In the genomic region with DNA sequence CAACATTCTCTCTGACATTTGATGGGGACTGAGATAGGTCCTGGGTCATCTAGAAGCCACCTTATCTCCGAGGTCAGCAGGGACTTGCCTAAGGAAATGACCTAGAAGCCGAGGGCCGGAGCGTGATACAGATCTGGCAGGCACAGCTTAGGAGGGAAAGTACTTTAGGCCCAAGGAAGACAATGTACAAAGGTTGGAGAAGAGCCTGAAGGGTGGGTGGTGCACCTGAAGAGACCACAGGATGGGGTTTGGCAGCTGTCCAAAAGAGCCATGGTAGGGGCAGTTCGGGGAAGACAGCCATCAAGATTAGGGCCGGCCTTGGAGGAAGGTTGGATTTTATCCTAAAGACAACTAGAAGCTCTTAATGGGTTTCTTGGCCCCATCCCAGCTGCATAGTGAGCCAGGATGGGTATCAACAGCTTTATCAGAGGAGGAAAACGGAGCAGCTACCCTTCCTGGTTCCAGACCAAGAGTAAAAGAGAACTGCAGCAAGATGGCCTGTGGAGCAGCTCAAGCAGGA, we compare ENCODE assay signal across 11 mouse cellular contexts.
A peak's percentile ranks its signal among the peaks of the same experiment; 100 is the strongest.
DNase-seq lines count a peak whose midpoint lies in the region; ATAC-seq and TF ChIP-seq lines count a peak whose summit lies in the region.
"Had no signal": no experiment of that assay in that cellular context is flagged by ENCODE, and none has a peak within 500 bp of the region (broad histone marks: within the 10 kb centered on the region; RNA-seq: fewer than 3 reads in every experiment).

No protein-coding gene starts in this region.

- WGBS in midbrain, embryonic 10.5 days = 86% methylated on average over 7 of the region's 7 CpGs
- 91% methylated on average over 7 of the region's 7 CpGs for WGBS in midbrain, embryonic 14.5 days
- 62% methylated on average over 7 of the region's 7 CpGs for WGBS in stomach, postnatal 0 days

- TF ChIP-seq EP300 in stomach, postnatal 0 days (optimal IDR thresholded peaks at IDR 0.05) = no peak

- H3K27ac ChIP-seq in midbrain, embryonic 10.5 days (replicated peaks) = peak overlapping the region; percentile 33; the same call in 1 of the 2 replicates
- H3K27ac ChIP-seq in midbrain, embryonic 14.5 days (replicated peaks; ENCODE audit: low read depth, low read length) = no peak overlapping the region
- 0 out of 2 replicates have a peak overlapping the region, but pooled peaks have one; percentile 30 for H3K27ac ChIP-seq in stomach, postnatal 0 days (replicated peaks)
- H3K27ac ChIP-seq: intestine, embryonic 15.5 days; macrophage; neural tube, embryonic 13.5 days had no signal

- H3K4me1 ChIP-seq in midbrain, embryonic 10.5 days = peaks cover 5% of the 10 kb centered on the region
- H3K4me1 ChIP-seq in midbrain, embryonic 14.5 days (ENCODE audit: control insufficient read depth, insufficient read depth, low read length) = no peaks in the 10 kb centered on the region
- no peaks in the 10 kb centered on the region; the same call in 1 of the 2 replicates for H3K4me1 ChIP-seq in stomach, postnatal 0 days (replicated peaks; ENCODE audit: control insufficient read depth, insufficient read depth)
- H3K4me1 ChIP-seq: neural tube, embryonic 13.5 days had no signal

- DNase-seq in midbrain, embryonic 10.5 days (ENCODE audit: low spot score) = no peak
- no peak for DNase-seq in midbrain, embryonic 14.5 days
- peak; percentile 45 to 51 for DNase-seq in adrenal gland, postnatal 36 days
- DNase-seq in kidney, postnatal 14 days = peak; percentile 33
- DNase-seq in stomach, postnatal 0 days (ENCODE audit: low spot score) = no peak
- no peak for DNase-seq in right cerebral cortex, postnatal 14 days
- no peak for DNase-seq in gastrocnemius, postnatal 4 days (ENCODE audit: low spot score in 2 of 2)

- no peaks in the 10 kb centered on the region for H3K36me3 ChIP-seq in midbrain, embryonic 10.5 days
- no peaks in the 10 kb centered on the region for H3K36me3 ChIP-seq in midbrain, embryonic 14.5 days (ENCODE audit: control insufficient read depth, insufficient read depth, low read length)
- no peaks in the 10 kb centered on the region for H3K36me3 ChIP-seq in stomach, postnatal 0 days (ENCODE audit: control insufficient read depth, insufficient read depth, low read length)
- H3K36me3 ChIP-seq: intestine, embryonic 15.5 days; neural tube, embryonic 13.5 days had no signal

- no peak overlapping the region for H3K4me3 ChIP-seq in midbrain, embryonic 10.5 days
- no peak overlapping the region for H3K4me3 ChIP-seq in midbrain, embryonic 14.5 days (replicated peaks; ENCODE audit: low read depth, low read length)
- no peak overlapping the region for H3K4me3 ChIP-seq in stomach, postnatal 0 days (ENCODE audit: low read depth, low read length)
- H3K4me3 ChIP-seq: intestine, embryonic 15.5 days; neural tube, embryonic 13.5 days had no signal

- no peaks in the 10 kb centered on the region for H3K27me3 ChIP-seq in midbrain, embryonic 10.5 days (ENCODE audit: low read depth, poor library complexity, severe bottlenecking)
- no peaks in the 10 kb centered on the region for H3K27me3 ChIP-seq in midbrain, embryonic 14.5 days (ENCODE audit: control insufficient read depth, insufficient read depth, low read length)
- H3K27me3 ChIP-seq in stomach, postnatal 0 days (ENCODE audit: control insufficient read depth, insufficient read depth, low read length) = no peaks in the 10 kb centered on the region
- H3K27me3 ChIP-seq: intestine, embryonic 15.5 days; neural tube, embryonic 13.5 days; Patski had no signal

- TF ChIP-seq CTCF in stomach, postnatal 0 days (IDR thresholded peaks at IDR 0.05; ENCODE audit: low read depth) = no peak

- H3K9me3 ChIP-seq in midbrain, embryonic 10.5 days (replicated peaks) = peaks cover 13% of the 10 kb centered on the region; the same call in 1 of the 2 replicates
- no peaks in the 10 kb centered on the region for H3K9me3 ChIP-seq in midbrain, embryonic 14.5 days (ENCODE audit: control insufficient read depth, low read length)
- H3K9me3 ChIP-seq in stomach, postnatal 0 days (ENCODE audit: control insufficient read depth, low read length) = no peaks in the 10 kb centered on the region
- H3K9me3 ChIP-seq: intestine, embryonic 15.5 days; neural tube, embryonic 13.5 days had no signal

- no peak overlapping the region for H3K4me2 ChIP-seq in midbrain, embryonic 14.5 days (ENCODE audit: low read length)
- no peak overlapping the region for H3K4me2 ChIP-seq in stomach, postnatal 0 days (replicated peaks; ENCODE audit: low read depth)
- H3K4me2 ChIP-seq: intestine, embryonic 15.5 days; neural tube, embryonic 13.5 days had no signal

- H3K9ac ChIP-seq in midbrain, embryonic 14.5 days (replicated peaks; ENCODE audit: low read length) = no peak overlapping the region
- H3K9ac ChIP-seq in stomach, postnatal 0 days (ENCODE audit: low read length) = no peak overlapping the region
- H3K9ac ChIP-seq: intestine, embryonic 15.5 days; neural tube, embryonic 13.5 days had no signal

- ATAC-seq in midbrain, embryonic 14.5 days (ENCODE audit: low FRiP score, low TSS enrichment) = no peak
- ATAC-seq in stomach, postnatal 0 days (ENCODE audit: low FRiP score, low TSS enrichment) = no peak
- ATAC-seq: intestine, embryonic 15.5 days; Patski had no signal

Comparison
In these comparisons a context has a peak if more than half of its experiments do, and no peak if none do; other contexts are left out.
1. DNase-seq: peak in adrenal gland, postnatal 36 days (2 of 2) and kidney, postnatal 14 days (single experiment); none in midbrain, embryonic 10.5 days (single experiment), midbrain, embryonic 14.5 days (single experiment), stomach, postnatal 0 days (single experiment), right cerebral cortex, postnatal 14 days (single experiment) and gastrocnemius, postnatal 4 days (0 of 2).